Mouse (Mus musculus): Measurements from ENCODE around the gene Pparg. TPM values are rescaled to one million over a fixed set of nuclear protein-coding genes. Genes with fewer than 3 reads are reported as not detected.

Gene Pparg
- polyA plus RNA-seq, 1 experiment from 2014 or later = 0.51 TPM

GRCm38 (mm10) chr6:115396911-115397310 is 36.2 kb downstream of the Pparg start:
- 78% methylated on average over 3 of the region's 3 CpGs for WGBS
- no peak for ATAC-seq (ENCODE audit: low FRiP score)
- H3K27ac ChIP-seq = no peak overlapping the region

GRCm38 (mm10) chr6:115404354-115404753 is 43.6 kb downstream of the Pparg start:
- H3K9ac ChIP-seq = no peak overlapping the region
- H3K9me3 ChIP-seq (ENCODE audit: control insufficient read depth, low read length) = no peaks in the 10 kb centered on the region
- no peaks in the 10 kb centered on the region for H3K4me1 ChIP-seq (replicated peaks; ENCODE audit: control insufficient read depth, insufficient read depth, low read length)
- no peak for DNase-seq (ENCODE audit: low spot score)
- no peak for ATAC-seq (ENCODE audit: low FRiP score)
- no peaks in the 10 kb centered on the region for H3K36me3 ChIP-seq (replicated peaks; ENCODE audit: control insufficient read depth, insufficient read depth)
- no peak overlapping the region for H3K4me2 ChIP-seq (replicated peaks)
- H3K27ac ChIP-seq = no peak overlapping the region
- H3K27me3 ChIP-seq (ENCODE audit: control insufficient read depth, insufficient read depth, low read length) = no peaks in the 10 kb centered on the region
- 49% methylated on average over 2 of the region's 2 CpGs for WGBS
- H3K4me3 ChIP-seq (replicated peaks; ENCODE audit: low read length) = no peak overlapping the region

More at GRCm38 (mm10) chr6:115396911-115397310, 36.2 kb downstream of the Pparg start:
- H3K9ac ChIP-seq = no peak overlapping the region
- H3K4me1 ChIP-seq (replicated peaks; ENCODE audit: control insufficient read depth, insufficient read depth, low read length) = no peaks in the 10 kb centered on the region
- DNase-seq (ENCODE audit: low spot score) = no peak
- no peak overlapping the region for H3K4me3 ChIP-seq (replicated peaks; ENCODE audit: low read length)
- H3K4me2 ChIP-seq (replicated peaks) = no peak overlapping the region
- H3K27me3 ChIP-seq (ENCODE audit: control insufficient read depth, insufficient read depth, low read length) = no peaks in the 10 kb centered on the region
- H3K36me3 ChIP-seq (replicated peaks; ENCODE audit: control insufficient read depth, insufficient read depth) = no peaks in the 10 kb centered on the region
- H3K9me3 ChIP-seq (ENCODE audit: control insufficient read depth, low read length) = no peaks in the 10 kb centered on the region

- H3K27me3 ChIP-seq (ENCODE audit: control insufficient read depth, insufficient read depth, low read length) = no peaks in the 10 kb centered on the region
- no peaks in the 10 kb centered on the region for H3K4me1 ChIP-seq (replicated peaks; ENCODE audit: control insufficient read depth, insufficient read depth, low read length)
- H3K36me3 ChIP-seq (replicated peaks; ENCODE audit: control insufficient read depth, insufficient read depth) = no peaks in the 10 kb centered on the region
- WGBS = 5% methylated on average over 1 of the region's 1 CpGs
- no peak overlapping the region for H3K4me3 ChIP-seq (replicated peaks; ENCODE audit: low read length)
- H3K9me3 ChIP-seq (ENCODE audit: control insufficient read depth, low read length) = no peaks in the 10 kb centered on the region
- no peak overlapping the region for H3K4me2 ChIP-seq (replicated peaks)
- ATAC-seq (ENCODE audit: low FRiP score) = no peak
- DNase-seq (ENCODE audit: low spot score) = no peak
- H3K9ac ChIP-seq = no peak overlapping the region
- H3K27ac ChIP-seq = no peak overlapping the region
Observed at GRCm38 (mm10) chr6:115411477-115411876, 50.7 kb downstream of the Pparg start.

GRCm38 (mm10) chr6:115418171-115418570 is 57.4 kb downstream of the Pparg start:
- WGBS = 90% methylated on average over 3 of the region's 3 CpGs
- H3K4me2 ChIP-seq (replicated peaks) = no peak overlapping the region
- ATAC-seq (ENCODE audit: low FRiP score) = no peak

GRCm38 (mm10) chr6:115418964-115419363 is 58.2 kb downstream of the Pparg start:
- H3K4me2 ChIP-seq (replicated peaks) = no peak overlapping the region
- H3K4me3 ChIP-seq (replicated peaks; ENCODE audit: low read length) = no peak overlapping the region
- no peak overlapping the region for H3K27ac ChIP-seq
- H3K36me3 ChIP-seq (replicated peaks; ENCODE audit: control insufficient read depth, insufficient read depth) = no peaks in the 10 kb centered on the region
- no peaks in the 10 kb centered on the region for H3K4me1 ChIP-seq (replicated peaks; ENCODE audit: control insufficient read depth, insufficient read depth, low read length)
- DNase-seq (ENCODE audit: low spot score) (no peak), ATAC-seq (ENCODE audit: low FRiP score) (no peak)
- H3K9ac ChIP-seq = no peak overlapping the region
- H3K27me3 ChIP-seq (ENCODE audit: control insufficient read depth, insufficient read depth, low read length) = no peaks in the 10 kb centered on the region
- 91% methylated on average over 3 of the region's 3 CpGs for WGBS
- H3K9me3 ChIP-seq (ENCODE audit: control insufficient read depth, low read length) = no peaks in the 10 kb centered on the region

More at GRCm38 (mm10) chr6:115418171-115418570, 57.4 kb downstream of the Pparg start:
- H3K9ac ChIP-seq = no peak overlapping the region
- H3K36me3 ChIP-seq (replicated peaks; ENCODE audit: control insufficient read depth, insufficient read depth) = no peaks in the 10 kb centered on the region
- no peak for DNase-seq (ENCODE audit: low spot score)
- no peaks in the 10 kb centered on the region for H3K9me3 ChIP-seq (ENCODE audit: control insufficient read depth, low read length)
- H3K4me1 ChIP-seq (replicated peaks; ENCODE audit: control insufficient read depth, insufficient read depth, low read length) = no peaks in the 10 kb centered on the region
- H3K27ac ChIP-seq = no peak overlapping the region
- H3K27me3 ChIP-seq (ENCODE audit: control insufficient read depth, insufficient read depth, low read length) = no peaks in the 10 kb centered on the region
- H3K4me3 ChIP-seq (replicated peaks; ENCODE audit: low read length) = no peak overlapping the region

GRCm38 (mm10) chr6:115420963-115421362 is 60.2 kb downstream of the Pparg start:
- 44% methylated on average over 1 of the region's 1 CpGs for WGBS
- H3K27me3 ChIP-seq (ENCODE audit: control insufficient read depth, insufficient read depth, low read length) = no peaks in the 10 kb centered on the region
- H3K36me3 ChIP-seq (replicated peaks; ENCODE audit: control insufficient read depth, insufficient read depth) = no peaks in the 10 kb centered on the region
- H3K9ac ChIP-seq = no peak overlapping the region
- H3K4me1 ChIP-seq (replicated peaks; ENCODE audit: control insufficient read depth, insufficient read depth, low read length) = no peaks in the 10 kb centered on the region
- no peak for DNase-seq (ENCODE audit: low spot score)
- H3K27ac ChIP-seq = no peak overlapping the region
- H3K4me3 ChIP-seq (replicated peaks; ENCODE audit: low read length) = no peak overlapping the region
- H3K4me2 ChIP-seq (replicated peaks) = no peak overlapping the region
- no peaks in the 10 kb centered on the region for H3K9me3 ChIP-seq (ENCODE audit: control insufficient read depth, low read length)
- ATAC-seq (ENCODE audit: low FRiP score) = no peak

GRCm38 (mm10) chr6:115421665-115422064 is 60.9 kb downstream of the Pparg start:
- Histone ChIP-seq H3K4me1 (replicated peaks; ENCODE audit: control insufficient read depth, insufficient read depth, low read length) (no peaks in the 10 kb centered on the region), H3K4me2 (replicated peaks) (no peak overlapping the region), H3K9me3 (ENCODE audit: control insufficient read depth, low read length) (no peaks in the 10 kb centered on the region), H3K27ac (no peak overlapping the region), H3K4me3 (replicated peaks; ENCODE audit: low read length) (no peak overlapping the region), H3K9ac (no peak overlapping the region), H3K27me3 (ENCODE audit: control insufficient read depth, insufficient read depth, low read length) (no peaks in the 10 kb centered on the region), H3K36me3 (replicated peaks; ENCODE audit: control insufficient read depth, insufficient read depth) (no peaks in the 10 kb centered on the region)
- DNase-seq (ENCODE audit: low spot score) (no peak), ATAC-seq (ENCODE audit: low FRiP score) (no peak)
- 83% methylated on average over 4 of the region's 4 CpGs for WGBS

- 83% methylated on average over 3 of the region's 3 CpGs for WGBS
- no peaks in the 10 kb centered on the region for H3K9me3 ChIP-seq (ENCODE audit: control insufficient read depth, low read length)
Observed at GRCm38 (mm10) chr6:115424433-115424832, 63.7 kb downstream of the Pparg start.

GRCm38 (mm10) chr6:115432726-115433125 is 72.0 kb downstream of the Pparg start:
- no peak overlapping the region for H3K9ac ChIP-seq
- WGBS = 61% methylated on average over 2 of the region's 2 CpGs
- H3K4me1 ChIP-seq (replicated peaks; ENCODE audit: control insufficient read depth, insufficient read depth, low read length) = no peaks in the 10 kb centered on the region
- no peak overlapping the region for H3K27ac ChIP-seq
- no peak for ATAC-seq (ENCODE audit: low FRiP score)
- H3K9me3 ChIP-seq (ENCODE audit: control insufficient read depth, low read length) = no peaks in the 10 kb centered on the region
- H3K36me3 ChIP-seq (replicated peaks; ENCODE audit: control insufficient read depth, insufficient read depth) = no peaks in the 10 kb centered on the region
- no peak for DNase-seq (ENCODE audit: low spot score)
- no peak overlapping the region for H3K4me2 ChIP-seq (replicated peaks)
- no peak overlapping the region for H3K4me3 ChIP-seq (replicated peaks; ENCODE audit: low read length)
- no peaks in the 10 kb centered on the region for H3K27me3 ChIP-seq (ENCODE audit: control insufficient read depth, insufficient read depth, low read length)

More at GRCm38 (mm10) chr6:115424433-115424832, 63.7 kb downstream of the Pparg start:
- no peak overlapping the region for H3K4me3 ChIP-seq (replicated peaks; ENCODE audit: low read length)
- no peaks in the 10 kb centered on the region for H3K27me3 ChIP-seq (ENCODE audit: control insufficient read depth, insufficient read depth, low read length)
- no peak overlapping the region for H3K9ac ChIP-seq
- DNase-seq (ENCODE audit: low spot score) (no peak), ATAC-seq (ENCODE audit: low FRiP score) (no peak)
- no peaks in the 10 kb centered on the region for H3K36me3 ChIP-seq (replicated peaks; ENCODE audit: control insufficient read depth, insufficient read depth)
- no peaks in the 10 kb centered on the region for H3K4me1 ChIP-seq (replicated peaks; ENCODE audit: control insufficient read depth, insufficient read depth, low read length)
- no peak overlapping the region for H3K27ac ChIP-seq
- H3K4me2 ChIP-seq (replicated peaks) = no peak overlapping the region

- no peak overlapping the region for H3K9ac ChIP-seq
- no peaks in the 10 kb centered on the region for H3K27me3 ChIP-seq (ENCODE audit: control insufficient read depth, insufficient read depth, low read length)
- ATAC-seq (ENCODE audit: low FRiP score) (no peak), DNase-seq (ENCODE audit: low spot score) (no peak)
- H3K4me3 ChIP-seq (replicated peaks; ENCODE audit: low read length) = no peak overlapping the region
- no peaks in the 10 kb centered on the region for H3K4me1 ChIP-seq (replicated peaks; ENCODE audit: control insufficient read depth, insufficient read depth, low read length)
- H3K27ac ChIP-seq = no peak overlapping the region
- no peak overlapping the region for H3K4me2 ChIP-seq (replicated peaks)
- 81% methylated on average over 1 of the region's 1 CpGs for WGBS
- H3K36me3 ChIP-seq (replicated peaks; ENCODE audit: control insufficient read depth, insufficient read depth) = no peaks in the 10 kb centered on the region
- no peaks in the 10 kb centered on the region for H3K9me3 ChIP-seq (ENCODE audit: control insufficient read depth, low read length)
Observed at GRCm38 (mm10) chr6:115434054-115434453, 73.3 kb downstream of the Pparg start.
